Mouse (Mus musculus) 3134 (cell line): ENCODE measurements around the gene Trp53rkb.

ENCODE experiments used
- DNase-seq: peaks from one replicate; pipeline ENCODE4 v3.0.0-alpha.2; 2011; ENCODE audit warnings: low spot score; ENCODE audit not compliant: insufficient read length; ENCODE audit errors: extremely low read depth

Trp53rkb gene

DNA sequence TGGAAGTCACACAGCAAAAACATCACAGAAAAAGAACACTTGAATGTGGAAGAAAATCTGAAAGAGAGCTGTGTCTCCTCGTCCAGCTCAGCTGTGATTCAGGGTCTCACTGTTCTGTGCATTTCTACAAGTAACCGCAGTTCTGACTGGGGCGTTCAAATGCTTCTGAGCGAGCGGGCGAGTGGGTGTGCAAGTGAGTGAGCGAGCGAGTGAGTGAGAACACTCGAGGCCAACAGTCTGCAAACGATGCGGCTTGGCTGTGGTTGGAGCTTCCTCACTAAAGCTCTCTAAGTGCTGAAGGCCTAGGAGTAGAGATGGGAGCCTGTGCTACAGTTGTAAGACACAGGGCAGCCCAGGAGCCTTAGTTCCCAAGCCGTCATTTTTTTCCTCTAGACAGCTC is 36.0 kb downstream of the Trp53rkb start:
- DNase-seq, result no peak

DNA sequence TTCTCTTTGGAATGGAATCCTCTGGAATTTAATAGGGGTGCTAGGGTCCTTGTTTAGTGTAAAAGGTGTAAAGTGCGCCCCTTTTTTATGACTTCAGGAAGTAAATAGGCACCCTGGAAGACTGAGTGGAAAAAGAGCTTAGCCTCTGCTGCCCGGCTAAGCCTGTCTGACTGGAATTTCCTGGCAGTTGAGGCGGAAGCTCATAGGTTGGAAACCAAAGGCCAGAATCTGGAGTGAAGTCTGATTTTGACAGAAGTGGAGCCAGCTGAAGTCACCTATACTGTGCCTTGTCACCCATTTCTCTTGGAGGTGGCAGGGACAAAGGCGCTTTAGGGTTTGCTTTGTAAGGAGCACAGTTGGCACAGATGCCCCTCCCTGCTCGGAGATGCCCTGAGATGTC is 38.0 kb downstream of the Trp53rkb start:
- no peak for DNase-seq

DNA sequence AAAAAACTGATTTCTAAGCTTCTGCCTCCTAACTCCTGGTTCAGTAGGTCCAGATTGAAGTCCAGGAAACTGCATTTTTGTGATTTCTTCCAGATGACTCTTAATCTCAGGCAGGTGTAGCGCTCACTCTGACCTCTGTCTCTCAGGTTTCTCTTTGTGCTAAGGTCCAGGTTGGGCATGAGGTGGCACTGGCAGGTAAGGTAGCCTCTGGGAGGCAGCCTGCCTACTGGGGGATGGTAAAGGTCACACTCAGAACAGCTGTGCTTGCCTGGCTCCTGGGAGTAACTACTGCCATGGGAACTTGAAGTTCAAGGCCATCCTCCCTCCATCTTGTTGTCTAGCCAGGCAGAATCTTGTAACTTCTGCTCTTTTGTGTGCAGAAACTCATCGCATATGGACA is 41.8 kb downstream of the Trp53rkb start:
- DNase-seq, result no peak

DNA sequence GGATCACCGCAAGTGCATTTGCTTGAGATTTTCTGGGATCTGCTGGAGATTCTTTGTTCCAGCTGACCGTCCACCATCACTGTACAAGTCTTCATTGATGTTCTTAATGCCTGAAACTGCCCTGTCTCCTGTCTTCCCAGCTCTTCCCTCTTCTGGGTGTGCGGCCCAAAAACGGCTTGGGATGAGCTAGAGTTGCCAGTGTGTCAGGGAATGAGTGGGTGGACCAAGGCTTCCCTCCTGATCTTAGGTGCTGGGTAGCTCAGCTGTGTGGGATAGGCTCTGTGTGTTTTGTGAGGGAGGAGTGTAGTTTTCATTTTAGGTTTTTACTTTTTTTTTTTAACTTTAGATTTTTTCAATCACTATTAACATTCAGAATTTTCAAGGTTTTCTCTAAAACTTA is 42.5 kb downstream of the Trp53rkb start:
- no peak for DNase-seq

DNA sequence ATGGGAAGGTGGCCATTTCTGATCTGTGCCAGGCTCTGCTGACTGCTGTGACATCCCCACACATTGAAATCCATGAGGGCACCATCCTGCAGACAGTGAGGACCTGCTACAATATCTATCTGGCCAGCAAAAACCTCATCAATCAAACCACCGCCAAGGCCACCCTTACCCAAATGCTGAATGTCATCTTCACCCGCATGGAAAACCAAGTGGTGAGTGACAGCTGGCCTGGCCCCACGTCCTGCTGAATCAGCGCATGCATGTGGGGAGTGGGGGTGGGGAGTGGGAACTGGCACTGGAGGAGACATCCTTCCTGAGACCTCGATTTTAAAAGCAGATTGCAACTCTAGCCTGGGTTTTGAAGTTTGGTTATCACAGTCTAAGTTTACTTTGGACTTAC is 43.2 kb downstream of the Trp53rkb start:
- no peak for DNase-seq

DNA sequence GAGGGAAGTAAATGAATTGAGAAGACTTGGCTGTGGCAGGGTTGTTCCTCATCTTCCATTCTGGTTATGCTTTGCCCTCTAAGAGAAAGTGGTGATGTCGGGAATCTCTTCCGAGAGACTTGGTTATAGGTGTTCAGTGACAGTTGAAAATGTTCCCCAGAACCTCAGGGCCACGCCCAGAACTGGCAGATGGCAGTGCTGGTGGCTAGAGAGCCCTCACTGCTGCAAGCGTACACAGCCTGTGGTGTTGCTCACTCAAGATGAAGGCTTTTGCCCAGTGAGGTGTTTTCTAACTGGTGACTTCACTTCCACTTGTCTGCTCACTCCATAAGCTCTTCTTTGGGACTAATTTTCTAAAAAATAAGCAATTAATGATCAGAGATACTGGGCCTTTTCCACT is 49.5 kb downstream of the Trp53rkb start:
- DNase-seq, result no peak
